17 mouse cellular contexts compared by ENCODE assay signal in genomic region chr5:104333643-104334042, GRCm38 (mm10). TPM values are rescaled to one million over a fixed set of nuclear protein-coding genes. Genes with fewer than 3 reads are reported as not detected.
A peak's percentile ranks its signal among the peaks of the same experiment; 100 is the strongest.
DNase-seq lines count a peak whose midpoint lies in the region; ATAC-seq lines count a peak whose summit lies in the region.
"Had no signal": no experiment of that assay in that cellular context is flagged by ENCODE, and none has a peak within 500 bp of the region (broad histone marks: within the 10 kb centered on the region; RNA-seq: fewer than 3 reads in every experiment).

No protein-coding gene starts in this region.

- no peak overlapping the region for H3K27ac ChIP-seq in hindbrain, embryonic 16.5 days (ENCODE audit: low read depth, low read length)
- H3K27ac ChIP-seq in hindbrain, embryonic 10.5 days = no peak overlapping the region
- H3K27ac ChIP-seq in lung, embryonic 15.5 days = no peak overlapping the region
- no peak overlapping the region for H3K27ac ChIP-seq in forebrain, embryonic 14.5 days (ENCODE audit: low read depth, low read length)
- H3K27ac ChIP-seq in midbrain, embryonic 13.5 days = no peak overlapping the region
- H3K27ac ChIP-seq: heart, adult 2 months; hindbrain, embryonic 12.5 days; liver, embryonic 13.5 days; neural tube, embryonic 13.5 days had no signal

- DNase-seq in hindbrain, embryonic 10.5 days (ENCODE audit: low spot score) = no peak
- DNase-seq in lung, postnatal 10 days = no peak
- DNase-seq in forebrain, embryonic 14.5 days (ENCODE audit: low spot score) = no peak
- no peak for DNase-seq in right cerebral cortex, postnatal 14 days
- DNase-seq: cerebellum, adult 9-11 months had no signal

- WGBS in hindbrain, embryonic 16.5 days = 78% methylated on average over 6 of the region's 6 CpGs
- WGBS in hindbrain, embryonic 10.5 days = 82% methylated on average over 6 of the region's 6 CpGs
- WGBS in lung, embryonic 15.5 days = 74% methylated on average over 6 of the region's 6 CpGs
- WGBS in forebrain, embryonic 14.5 days = 83% methylated on average over 6 of the region's 6 CpGs
- WGBS in midbrain, embryonic 13.5 days = 77% methylated on average over 6 of the region's 6 CpGs

- H3K36me3 ChIP-seq in hindbrain, embryonic 16.5 days (ENCODE audit: control insufficient read depth, insufficient read depth, low read length) = no peaks in the 10 kb centered on the region
- no peaks in the 10 kb centered on the region for H3K36me3 ChIP-seq in hindbrain, embryonic 10.5 days
- no peaks in the 10 kb centered on the region for H3K36me3 ChIP-seq in lung, embryonic 15.5 days
- H3K36me3 ChIP-seq in forebrain, embryonic 14.5 days (ENCODE audit: control insufficient read depth, insufficient read depth, low read length) = no peaks in the 10 kb centered on the region
- H3K36me3 ChIP-seq in midbrain, embryonic 13.5 days = no peaks in the 10 kb centered on the region
- H3K36me3 ChIP-seq: G1E; hindbrain, embryonic 12.5 days; liver, embryonic 13.5 days; neural tube, embryonic 13.5 days had no signal

- H3K4me2 ChIP-seq in hindbrain, embryonic 16.5 days (ENCODE audit: low read length) = no peak overlapping the region
- no peak overlapping the region for H3K4me2 ChIP-seq in lung, embryonic 15.5 days
- H3K4me2 ChIP-seq in forebrain, embryonic 14.5 days (ENCODE audit: low read length) = no peak overlapping the region
- H3K4me2 ChIP-seq in midbrain, embryonic 13.5 days (replicated peaks) = no peak overlapping the region
- H3K4me2 ChIP-seq: hindbrain, embryonic 12.5 days; liver, embryonic 13.5 days; neural tube, embryonic 13.5 days had no signal

- no peaks in the 10 kb centered on the region for H3K27me3 ChIP-seq in hindbrain, embryonic 16.5 days (replicated peaks; ENCODE audit: control insufficient read depth, insufficient read depth, low read length)
- 0 out of 2 replicates have a peak, but pooled peaks cover 7% of the 10 kb centered on the region for H3K27me3 ChIP-seq in hindbrain, embryonic 10.5 days (ENCODE audit: insufficient read depth, poor library complexity, severe bottlenecking)
- no peaks in the 10 kb centered on the region for H3K27me3 ChIP-seq in lung, embryonic 15.5 days
- no peaks in the 10 kb centered on the region for H3K27me3 ChIP-seq in forebrain, embryonic 14.5 days (replicated peaks; ENCODE audit: control insufficient read depth, insufficient read depth, low read length)
- no peaks in the 10 kb centered on the region for H3K27me3 ChIP-seq in midbrain, embryonic 13.5 days
- H3K27me3 ChIP-seq: liver, embryonic 13.5 days had no signal

- no peaks in the 10 kb centered on the region for H3K4me1 ChIP-seq in hindbrain, embryonic 16.5 days (ENCODE audit: control insufficient read depth, insufficient read depth, low read depth, low read length)
- 0 out of 2 replicates have a peak, but pooled peaks cover 2% of the 10 kb centered on the region for H3K4me1 ChIP-seq in hindbrain, embryonic 10.5 days (replicated peaks)
- H3K4me1 ChIP-seq in lung, embryonic 15.5 days = peaks cover 8% of the 10 kb centered on the region
- H3K4me1 ChIP-seq in forebrain, embryonic 14.5 days (ENCODE audit: control insufficient read depth, insufficient read depth, low read length) = no peaks in the 10 kb centered on the region
- H3K4me1 ChIP-seq in midbrain, embryonic 13.5 days (replicated peaks) = no peaks in the 10 kb centered on the region
- H3K4me1 ChIP-seq: hindbrain, embryonic 12.5 days; liver, embryonic 13.5 days had no signal

- no peak overlapping the region for H3K4me3 ChIP-seq in hindbrain, embryonic 16.5 days (ENCODE audit: low read length)
- no peak overlapping the region for H3K4me3 ChIP-seq in hindbrain, embryonic 10.5 days
- no peak overlapping the region for H3K4me3 ChIP-seq in lung, embryonic 15.5 days
- no peak overlapping the region for H3K4me3 ChIP-seq in forebrain, embryonic 14.5 days (ENCODE audit: low read depth, low read length)
- no peak overlapping the region for H3K4me3 ChIP-seq in midbrain, embryonic 13.5 days (replicated peaks)
- H3K4me3 ChIP-seq: heart, adult 2 months; hindbrain, embryonic 12.5 days; liver, embryonic 13.5 days; neural tube, embryonic 13.5 days had no signal

- H3K9me3 ChIP-seq in hindbrain, embryonic 16.5 days (ENCODE audit: control insufficient read depth, low read length) = no peaks in the 10 kb centered on the region
- H3K9me3 ChIP-seq in hindbrain, embryonic 10.5 days = peaks cover 3% of the 10 kb centered on the region; the same call in 1 of the 2 replicates
- H3K9me3 ChIP-seq in lung, embryonic 15.5 days = no peaks in the 10 kb centered on the region
- H3K9me3 ChIP-seq in forebrain, embryonic 14.5 days (replicated peaks; ENCODE audit: control insufficient read depth, low read length) = no peaks in the 10 kb centered on the region
- H3K9me3 ChIP-seq in midbrain, embryonic 13.5 days = no peaks in the 10 kb centered on the region
- H3K9me3 ChIP-seq: liver, embryonic 13.5 days; neural tube, embryonic 13.5 days had no signal

- peak; percentile 58; the same call in 1 of the 2 replicates for ATAC-seq in hindbrain, embryonic 16.5 days
- peak; percentile 42; the same call in 1 of the 2 replicates for ATAC-seq in lung, embryonic 15.5 days (ENCODE audit: borderline replicate concordance, extremely low read depth, low FRiP score, low TSS enrichment)
- ATAC-seq in forebrain, embryonic 14.5 days = 0 out of 2 replicates have a peak, but pooled peaks have one; percentile 26
- ATAC-seq in midbrain, embryonic 13.5 days = peak; percentile 56

- H3K9ac ChIP-seq in hindbrain, embryonic 16.5 days (ENCODE audit: low read depth, low read length) = no peak overlapping the region
- H3K9ac ChIP-seq in lung, embryonic 15.5 days = no peak overlapping the region
- no peak overlapping the region for H3K9ac ChIP-seq in forebrain, embryonic 14.5 days (ENCODE audit: low read length)
- no peak overlapping the region for H3K9ac ChIP-seq in midbrain, embryonic 13.5 days (replicated peaks)
- H3K9ac ChIP-seq: hindbrain, embryonic 12.5 days; liver, embryonic 13.5 days; neural tube, embryonic 13.5 days had no signal

RNA-seq across cellular contexts. Expression of gene Mepe, which starts 8.5 kb away (rescaled TPM):
- polyA plus RNA-seq in hindbrain, embryonic 16.5 days (2015; fragmentation: Nextera tagmentation; extraction: Ambion mirVana) = not detected in 2 replicates
- not detected in 2 replicates for polyA plus RNA-seq in hindbrain, embryonic 10.5 days (2016; fragmentation: Nextera tagmentation; extraction: Ambion mirVana)
- not detected in 2 replicates for polyA plus RNA-seq in lung, embryonic 15.5 days (2015; fragmentation: Nextera tagmentation; extraction: Ambion mirVana)
- polyA plus RNA-seq in forebrain, embryonic 14.5 days (2014; fragmentation: Nextera tagmentation; extraction: Ambion mirVana) = not detected in 2 replicates
- not detected in 2 replicates for polyA plus RNA-seq in midbrain, embryonic 13.5 days (2015; fragmentation: Nextera tagmentation; extraction: Ambion mirVana)
- polyA plus RNA-seq: G1E; heart, adult 2 months; heart, embryonic 16.5 days; hindbrain, embryonic 12.5 days; kidney, adult 2 months; liver, embryonic 13.5 days; neural tube, embryonic 13.5 days; stomach, embryonic 16.5 days; thymus, postnatal 0 days had no signal

RNA-seq across cellular contexts. Expression of gene Ibsp, which starts 34.7 kb away (rescaled TPM):
- 0.59 and 8.9 TPM in 2 replicates for polyA plus RNA-seq in hindbrain, embryonic 16.5 days (2015; fragmentation: Nextera tagmentation; extraction: Ambion mirVana)
- 0.12 TPM in 1 of 2 replicates, not detected in the other for polyA plus RNA-seq in hindbrain, embryonic 10.5 days (2016; fragmentation: Nextera tagmentation; extraction: Ambion mirVana)
- polyA plus RNA-seq in lung, embryonic 15.5 days (2015; fragmentation: Nextera tagmentation; extraction: Ambion mirVana) = 4.6 and 5.1 TPM in 2 replicates
- 0.41 and 0.82 TPM in 2 replicates for polyA plus RNA-seq in forebrain, embryonic 14.5 days (2014; fragmentation: Nextera tagmentation; extraction: Ambion mirVana)
- polyA plus RNA-seq in midbrain, embryonic 13.5 days (2015; fragmentation: Nextera tagmentation; extraction: Ambion mirVana) = 0.12 TPM in 1 of 2 replicates, not detected in the other
- polyA plus RNA-seq: G1E; hindbrain, embryonic 12.5 days; kidney, adult 2 months; liver, embryonic 13.5 days had no signal
